14 mouse cellular contexts compared by ENCODE assay signal in genomic region chr2:35244241-35244640, GRCm38 (mm10).
"Had no signal": no experiment of that assay in that cellular context is flagged by ENCODE, and none has a peak within 500 bp of the region (broad histone marks: within the 10 kb centered on the region; RNA-seq: fewer than 3 reads in every experiment).

No protein-coding gene starts in this region.

- H3K9ac ChIP-seq: limb, embryonic 12.5 days; liver, embryonic 13.5 days; liver, postnatal 0 days; lung, embryonic 15.5 days; neural tube, embryonic 15.5 days had no signal

- H3K4me3 ChIP-seq: limb, embryonic 12.5 days; liver, embryonic 13.5 days; lung, embryonic 15.5 days; myocyte; neural tube, embryonic 15.5 days had no signal

- H3K27ac ChIP-seq: limb, embryonic 12.5 days; liver, embryonic 13.5 days; lung, embryonic 15.5 days; neural tube, embryonic 15.5 days; stomach, postnatal 0 days had no signal

- H3K4me2 ChIP-seq: limb, embryonic 12.5 days; liver, embryonic 13.5 days; lung, embryonic 15.5 days; midbrain, embryonic 11.5 days; neural tube, embryonic 15.5 days had no signal

- DNase-seq: kidney, adult 9 months; kidney, postnatal 25 days; liver; liver, embryonic 13.5 days; liver, postnatal 0 days; thymus, postnatal 4 days had no signal

- H3K4me1 ChIP-seq: limb, embryonic 12.5 days; lung, embryonic 15.5 days; neural tube, embryonic 15.5 days had no signal

- H3K27me3 ChIP-seq: lung, embryonic 15.5 days; neural tube, embryonic 15.5 days had no signal

- ATAC-seq: intestine, postnatal 0 days; liver, postnatal 0 days; midbrain, embryonic 16.5 days had no signal

- H3K9me3 ChIP-seq: limb, embryonic 12.5 days; liver, embryonic 13.5 days; lung, embryonic 15.5 days had no signal

- H3K36me3 ChIP-seq: limb, embryonic 12.5 days; liver, embryonic 13.5 days; lung, embryonic 15.5 days; neural tube, embryonic 15.5 days had no signal
